Mouse (Mus musculus) neutrophil, adult 5-6 weeks (primary cell): Measurements from ENCODE around the gene Hspa13. TPM values are rescaled to one million over a fixed set of nuclear protein-coding genes. Genes with fewer than 3 reads are reported as not detected.

Experiments used
- ATAC-seq: fragments of 151-379, 151-347 bp; 2 replicates; pipeline ENCODE4 v1.8.0; 2017; ENCODE audit warnings: mild to moderate bottlenecking, moderate TSS enrichment; ENCODE audit not compliant: insufficient number of reproducible peaks, poor library complexity, low FRiP score, severe bottlenecking; ENCODE audit errors: extremely low read depth
- total RNA-seq: library from RNA; stranded (forward); fragments of 200-1000 nt; gene quantifications from 2 replicates; pipeline ENCODE4 v1.2.3, GENCODE M21; 2017

Hspa13 gene
- total RNA-seq: 8.6 and 10.6 TPM in 2 replicates

GRCm38 (mm10) chr16:75766388-75767249 is at the start of gene Hspa13:
TSS of gene Hspa13 (minus strand) at chr16:75767104.
- peak; percentile 99 for ATAC-seq

GRCm38 (mm10) chr16:75779271-75779670 is 12.4 kb upstream of the Hspa13 start:
- ATAC-seq: peak; percentile 81; the same call in 1 of the 2 replicates

GRCm38 (mm10) chr16:75773222-75773621 is 6.3 kb upstream of the Hspa13 start:
- no peak for ATAC-seq

- no peak for ATAC-seq
Measured at GRCm38 (mm10) chr16:75767250-75768002, 522 bp upstream of the Hspa13 start.

- ATAC-seq: no peak
Measured at GRCm38 (mm10) chr16:75752876-75753275, 14.0 kb downstream of the Hspa13 start.

GRCm38 (mm10) chr16:75750103-75750502 is 16.8 kb downstream of the Hspa13 start:
- ATAC-seq: no peak

- ATAC-seq: no peak
Measured at GRCm38 (mm10) chr16:75748926-75749325, 18.0 kb downstream of the Hspa13 start.

- no peak for ATAC-seq
Measured at GRCm38 (mm10) chr16:75744014-75744413, 22.9 kb downstream of the Hspa13 start.

- ATAC-seq: no peak
Measured at GRCm38 (mm10) chr16:75717405-75718173, 49.3 kb downstream of the Hspa13 start.

GRCm38 (mm10) chr16:75696176-75696575 is 70.7 kb downstream of the Hspa13 start:
- ATAC-seq: peak; percentile 66; the same call in 1 of the 2 replicates

Other genes with a start within 250 kb of the Hspa13 start
- gene Lipi, start 181.0 kb downstream of the Hspa13 start, total RNA-seq: not detected in 2 replicates
- gene Rbm11, start 174.3 kb downstream of the Hspa13 start, total RNA-seq: 0.23 and 0.86 TPM in 2 replicates